Mouse (Mus musculus) ES-Bruce4 (cell line): ENCODE results near the gene Stard3. TPM values are rescaled to one million over a fixed set of nuclear protein-coding genes. Genes with fewer than 3 reads are reported as not detected.

Experiments
- H3K27ac ChIP-seq: 2 replicates; pipeline ENCODE4 v1.5.1; 2012; ENCODE audit warnings: low read length, inconsistent platforms; ENCODE audit not compliant: insufficient read depth
- H3K27me3 ChIP-seq: 2 replicates; pipeline ENCODE4 v1.6.1; 2012; ENCODE audit warnings: mild to moderate bottlenecking, low read length, inconsistent platforms; ENCODE audit not compliant: control insufficient read depth, poor library complexity, insufficient read depth, severe bottlenecking
- H3K36me3 ChIP-seq: 2 replicates; pipeline ENCODE4 v1.6.1; 2012; ENCODE audit warnings: inconsistent platforms, mild to moderate bottlenecking, low read length, moderate library complexity; ENCODE audit not compliant: control insufficient read depth, poor library complexity, insufficient read depth, severe bottlenecking
- H3K4me1 ChIP-seq: one replicate; pipeline ENCODE4 v1.8.1; 2011; ENCODE audit warnings: low read length; ENCODE audit not compliant: control insufficient read depth, insufficient read depth
- H3K4me3 ChIP-seq: 2 replicates; pipeline ENCODE4 v1.5.1; 2011; ENCODE audit warnings: low read depth, mild to moderate bottlenecking, low read length
- H3K9ac ChIP-seq: 2 replicates; pipeline ENCODE4 v1.6.1; 2012; ENCODE audit warnings: low read depth, mild to moderate bottlenecking, inconsistent platforms; ENCODE audit not compliant: poor library complexity, severe bottlenecking
- H3K9me3 ChIP-seq: replicated peaks from 2 replicates; pipeline ENCODE4 v1.6.1; 2012; ENCODE audit warnings: mild to moderate bottlenecking, low read length, inconsistent platforms; ENCODE audit not compliant: control insufficient read depth, poor library complexity, insufficient read depth, severe bottlenecking
- CTCF ChIP-seq: IDR thresholded peaks from one replicate; pipeline ENCODE4 v1.8.1; 2011; ENCODE audit warnings: low read depth, low read length
- EP300 ChIP-seq: IDR thresholded peaks from 2 replicates; pipeline ENCODE4 v1.6.1; 2011; ENCODE audit warnings: low read depth, low read length; ENCODE audit not compliant: insufficient read depth
- POLR2A ChIP-seq: IDR thresholded peaks from one replicate; pipeline ENCODE4 v1.8.1; 2011; ENCODE audit warnings: low read length; ENCODE audit not compliant: insufficient read depth
- polyA plus RNA-seq: library from polyadenylated mRNA; stranded (reverse); fragments of >200 nt; gene quantifications from 2 replicates; pipeline ENCODE4 v1.2.4, GENCODE M21; 2011; ENCODE audit warnings: low read depth; ENCODE audit not compliant: missing spikeins, insufficient read depth, insufficient read length

Stard3 gene
- polyA plus RNA-seq, 1 experiment: 12.2 TPM

- peak overlapping the region; percentile 62 for H3K4me3 ChIP-seq
- no peaks in the 10 kb centered on the region for H3K36me3 ChIP-seq
- no peak for TF ChIP-seq POLR2A
- no peak for TF ChIP-seq CTCF
- no peak for TF ChIP-seq EP300
- H3K9ac ChIP-seq: peak overlapping the region; percentile 68
- H3K9me3 ChIP-seq: no peaks in the 10 kb centered on the region
- no peak overlapping the region for H3K27ac ChIP-seq
- peaks cover 7% of the 10 kb centered on the region for H3K27me3 ChIP-seq
- peaks cover 3% of the 10 kb centered on the region for H3K4me1 ChIP-seq
Measured at GRCm38 (mm10) chr11:98349308-98349707, 8.9 kb upstream of the Stard3 start.

GRCm38 (mm10) chr11:98352272-98352990 lies 5.7 kb upstream of the Stard3 start:
- TF ChIP-seq POLR2A: no peak
- TF ChIP-seq CTCF: no peak
- no peak for TF ChIP-seq EP300
- no peak overlapping the region for H3K27ac ChIP-seq

GRCm38 (mm10) chr11:98353651-98354211 lies 4.4 kb upstream of the Stard3 start:
- H3K9me3 ChIP-seq: no peaks in the 10 kb centered on the region
- H3K27me3 ChIP-seq: peaks cover 3% of the 10 kb centered on the region
- no peak overlapping the region for H3K4me3 ChIP-seq
- no peaks in the 10 kb centered on the region for H3K36me3 ChIP-seq
- no peak overlapping the region for H3K9ac ChIP-seq
- peaks cover 3% of the 10 kb centered on the region for H3K4me1 ChIP-seq
- TF ChIP-seq POLR2A (no peak), EP300 (no peak), CTCF (no peak)
- no peak overlapping the region for H3K27ac ChIP-seq

More at GRCm38 (mm10) chr11:98352272-98352990, 5.7 kb upstream of the Stard3 start:
- peaks cover 5% of the 10 kb centered on the region for H3K27me3 ChIP-seq
- no peak overlapping the region for H3K9ac ChIP-seq
- no peak overlapping the region for H3K4me3 ChIP-seq
- no peaks in the 10 kb centered on the region for H3K9me3 ChIP-seq
- no peaks in the 10 kb centered on the region for H3K36me3 ChIP-seq
- peaks cover 3% of the 10 kb centered on the region for H3K4me1 ChIP-seq

- peaks cover 4% of the 10 kb centered on the region for H3K4me1 ChIP-seq
- H3K4me3 ChIP-seq: no peak overlapping the region
- H3K27me3 ChIP-seq: no peaks in the 10 kb centered on the region; the same call in none of the 2 replicates
- TF ChIP-seq EP300: no peak
- TF ChIP-seq CTCF: no peak
- TF ChIP-seq POLR2A: no peak
- no peaks in the 10 kb centered on the region for H3K9me3 ChIP-seq
- no peaks in the 10 kb centered on the region for H3K36me3 ChIP-seq
- H3K9ac ChIP-seq: no peak overlapping the region
- no peak overlapping the region for H3K27ac ChIP-seq
Measured at GRCm38 (mm10) chr11:98354445-98354844, 3.7 kb upstream of the Stard3 start.

- H3K9ac ChIP-seq: no peak overlapping the region
- H3K27ac ChIP-seq: no peak overlapping the region
- H3K27me3 ChIP-seq: no peaks in the 10 kb centered on the region
- peaks cover 4% of the 10 kb centered on the region for H3K4me1 ChIP-seq
- TF ChIP-seq POLR2A: no peak
- TF ChIP-seq CTCF: peak; percentile 70
- TF ChIP-seq EP300: no peak
- H3K36me3 ChIP-seq: no peaks in the 10 kb centered on the region
- H3K9me3 ChIP-seq: no peaks in the 10 kb centered on the region
- no peak overlapping the region for H3K4me3 ChIP-seq
Measured at GRCm38 (mm10) chr11:98355732-98356299, 2.4 kb upstream of the Stard3 start.
